Mouse (Mus musculus): ENCODE measurements around the gene Hoxc9. TPM values are rescaled to one million over a fixed set of nuclear protein-coding genes. Genes with fewer than 3 reads are reported as not detected.

The Hoxc9 gene
- polyA plus RNA-seq, 1 experiment from 2014 or later = not detected

DNA sequence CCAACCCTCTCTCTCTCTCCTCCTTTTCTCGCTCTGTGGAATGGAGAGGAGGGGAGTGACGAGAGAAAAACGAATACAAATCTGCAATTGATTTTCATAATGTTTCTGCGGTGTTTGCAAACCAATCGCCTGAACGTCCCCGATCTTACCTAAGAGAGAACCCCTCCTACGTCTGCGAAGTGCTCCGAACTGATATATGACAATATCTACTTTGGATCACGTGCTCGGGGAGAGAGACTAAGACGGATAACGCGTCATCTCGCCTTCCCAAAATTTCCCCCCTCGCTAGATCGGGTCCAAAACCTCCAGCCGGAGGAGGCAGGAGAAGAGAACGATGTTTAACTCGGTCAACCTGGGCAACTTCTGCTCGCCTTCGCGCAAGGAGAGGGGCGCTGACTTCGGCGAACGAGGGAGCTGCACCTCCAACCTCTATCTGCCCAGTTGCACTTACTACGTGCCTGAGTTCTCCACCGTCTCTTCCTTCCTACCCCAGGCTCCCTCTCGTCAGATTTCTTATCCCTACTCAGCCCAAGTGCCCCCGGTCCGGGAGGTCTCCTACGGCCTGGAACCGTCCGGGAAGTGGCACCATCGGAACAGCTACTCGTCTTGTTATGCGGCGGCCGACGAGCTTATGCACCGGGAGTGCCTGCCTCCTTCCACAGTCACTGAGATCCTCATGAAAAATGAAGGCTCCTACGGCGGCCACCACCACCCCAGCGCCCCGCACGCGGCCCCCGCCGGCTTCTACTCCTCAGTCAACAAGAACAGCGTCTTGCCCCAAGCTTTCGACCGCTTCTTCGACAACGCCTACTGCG lies 21.8 kb upstream of the Hoxc9 start, which contains the start of gene Hoxc11:
TSS of gene Hoxc11 (plus strand) at position 236 of the 815 bp plus-strand sequence.
- H3K4me1 ChIP-seq (ENCODE audit: control insufficient read depth, insufficient read depth, low read length) = no peaks in the 10 kb centered on the region
- ATAC-seq (ENCODE audit: low FRiP score) (no peak), DNase-seq (ENCODE audit: low spot score, missing footprints) (peak; percentile 96)
- H3K9me3 ChIP-seq (ENCODE audit: control insufficient read depth, low read length) = no peaks in the 10 kb centered on the region
- WGBS = under 1% methylated on average over 56 of the region's 57 CpGs
- no peaks in the 10 kb centered on the region for H3K36me3 ChIP-seq (ENCODE audit: control insufficient read depth, insufficient read depth, low read length)
- no peak within 1 kb of the TSS for H3K4me3 ChIP-seq (ENCODE audit: low read depth, low read length)
- H3K9ac ChIP-seq (ENCODE audit: low read length) = no peak within 1 kb of the TSS
- H3K27me3 ChIP-seq (ENCODE audit: control insufficient read depth, insufficient read depth, low read length) = peaks cover 98% of the 10 kb centered on the region
- no peak within 1 kb of the TSS for H3K27ac ChIP-seq (ENCODE audit: low read depth, low read length)
- no peak within 1 kb of the TSS for H3K4me2 ChIP-seq

DNA sequence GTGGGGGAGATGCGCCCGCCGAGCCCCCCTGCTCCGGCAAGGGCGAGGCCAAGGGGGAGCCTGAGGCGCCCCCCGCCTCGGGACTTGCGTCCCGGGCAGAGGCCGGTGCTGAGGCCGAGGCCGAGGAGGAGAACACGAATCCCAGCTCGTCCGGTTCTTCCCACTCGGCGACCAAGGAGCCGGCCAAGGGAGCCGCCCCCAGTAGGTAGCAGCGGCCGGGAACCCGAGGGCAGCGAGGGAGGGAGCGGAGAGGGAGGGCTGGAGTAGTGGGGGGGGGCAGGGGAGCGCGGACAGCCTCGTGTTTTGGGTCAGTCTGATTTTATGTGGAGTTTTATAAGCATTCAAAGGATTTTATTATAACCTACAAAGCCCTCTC lies 21.2 kb upstream of the Hoxc9 start:
- no peaks in the 10 kb centered on the region for H3K4me1 ChIP-seq (ENCODE audit: control insufficient read depth, insufficient read depth, low read length)
- under 1% methylated on average over 28 of the region's 28 CpGs for WGBS
- H3K4me2 ChIP-seq = no peak overlapping the region
- peaks cover 98% of the 10 kb centered on the region for H3K27me3 ChIP-seq (ENCODE audit: control insufficient read depth, insufficient read depth, low read length)
- H3K9ac ChIP-seq (ENCODE audit: low read length) = no peak overlapping the region
- ATAC-seq (ENCODE audit: low FRiP score) = no peak
- no peak for DNase-seq (ENCODE audit: low spot score, missing footprints)
- no peak overlapping the region for H3K4me3 ChIP-seq (ENCODE audit: low read depth, low read length)
- no peaks in the 10 kb centered on the region for H3K36me3 ChIP-seq (ENCODE audit: control insufficient read depth, insufficient read depth, low read length)
- H3K9me3 ChIP-seq (ENCODE audit: control insufficient read depth, low read length) = no peaks in the 10 kb centered on the region
- H3K27ac ChIP-seq (ENCODE audit: low read depth, low read length) = no peak overlapping the region

DNA sequence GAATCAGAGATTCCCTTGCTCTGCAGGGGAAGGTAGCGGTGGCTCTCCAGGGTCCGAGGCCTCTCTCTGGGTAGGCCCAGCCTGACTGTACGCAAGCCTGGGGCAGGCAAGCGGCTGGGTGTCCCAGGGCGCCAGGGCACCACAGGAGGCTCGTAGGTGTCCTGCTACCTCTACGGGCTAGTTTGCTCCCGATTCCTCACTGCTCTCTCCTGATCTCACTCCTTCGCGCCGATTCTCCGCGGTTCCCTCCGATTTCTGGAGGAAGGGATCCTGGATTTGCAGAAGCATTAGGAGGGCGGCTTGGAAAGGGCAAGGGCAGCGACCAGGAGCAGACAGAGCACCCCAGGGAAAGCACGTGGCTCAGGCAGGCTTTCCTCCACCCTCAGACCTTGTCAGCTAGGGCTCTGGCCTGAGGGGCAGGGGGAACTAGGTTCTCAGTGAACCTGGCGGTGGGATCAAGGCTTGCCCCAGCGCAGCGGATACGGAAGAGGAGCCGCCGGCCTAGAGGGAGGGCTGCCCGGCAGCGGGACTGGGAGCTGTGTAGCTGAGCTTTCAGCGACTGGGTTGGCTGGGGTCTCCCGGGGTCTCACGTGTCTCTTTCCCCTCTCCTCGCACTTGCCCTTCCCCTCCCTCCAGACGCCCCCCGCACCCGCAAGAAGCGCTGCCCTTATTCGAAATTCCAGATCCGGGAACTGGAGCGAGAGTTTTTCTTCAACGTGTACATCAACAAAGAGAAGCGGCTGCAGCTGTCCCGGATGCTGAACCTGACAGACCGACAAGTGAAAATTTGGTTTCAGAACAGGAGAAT lies 20.2 kb upstream of the Hoxc9 start:
- Histone ChIP-seq H3K9me3 (ENCODE audit: control insufficient read depth, low read length) (no peaks in the 10 kb centered on the region), H3K9ac (ENCODE audit: low read length) (no peak overlapping the region), H3K27ac (ENCODE audit: low read depth, low read length) (no peak overlapping the region), H3K4me1 (ENCODE audit: control insufficient read depth, insufficient read depth, low read length) (no peaks in the 10 kb centered on the region), H3K4me2 (no peak overlapping the region), H3K36me3 (ENCODE audit: control insufficient read depth, insufficient read depth, low read length) (no peaks in the 10 kb centered on the region), H3K4me3 (ENCODE audit: low read depth, low read length) (no peak overlapping the region), H3K27me3 (ENCODE audit: control insufficient read depth, insufficient read depth, low read length) (peaks cover 98% of the 10 kb centered on the region)
- DNase-seq (ENCODE audit: low spot score, missing footprints) = peak; percentile 98
- 0 out of 2 replicates have a peak, but pooled peaks have one; percentile 40 for ATAC-seq (ENCODE audit: low FRiP score)
- under 1% methylated on average over 39 of the region's 40 CpGs for WGBS

DNA sequence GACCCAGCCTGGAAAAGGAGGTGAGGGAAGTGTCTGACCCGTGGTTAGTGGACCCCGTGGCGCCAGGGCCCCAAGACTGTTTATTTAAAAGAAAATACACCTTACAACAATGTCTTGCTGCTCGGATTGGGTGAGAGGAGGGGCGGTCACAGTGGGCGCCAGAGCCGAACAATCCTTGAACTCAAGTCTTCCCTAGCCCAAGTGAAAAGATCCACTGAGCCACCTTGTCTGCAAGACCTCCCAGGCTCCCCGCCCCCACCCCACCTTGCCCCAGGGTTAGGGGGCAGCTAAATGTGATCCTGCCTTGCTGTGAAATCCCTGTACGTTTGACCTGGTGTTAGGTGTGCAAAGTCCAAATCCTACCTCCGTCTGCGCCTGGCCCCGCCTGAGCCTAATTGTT lies 19.3 kb upstream of the Hoxc9 start:
- no peaks in the 10 kb centered on the region for H3K9me3 ChIP-seq (ENCODE audit: control insufficient read depth, low read length)
- no peak overlapping the region for H3K9ac ChIP-seq (ENCODE audit: low read length)
- no peak overlapping the region for H3K4me2 ChIP-seq
- H3K4me1 ChIP-seq (ENCODE audit: control insufficient read depth, insufficient read depth, low read length) = no peaks in the 10 kb centered on the region
- ATAC-seq (ENCODE audit: low FRiP score) = no peak
- peaks cover 98% of the 10 kb centered on the region for H3K27me3 ChIP-seq (ENCODE audit: control insufficient read depth, insufficient read depth, low read length)
- no peaks in the 10 kb centered on the region for H3K36me3 ChIP-seq (ENCODE audit: control insufficient read depth, insufficient read depth, low read length)
- WGBS = 1% methylated on average over 12 of the region's 12 CpGs
- no peak for DNase-seq (ENCODE audit: low spot score, missing footprints)
- H3K27ac ChIP-seq (ENCODE audit: low read depth, low read length) = no peak overlapping the region
- no peak overlapping the region for H3K4me3 ChIP-seq (ENCODE audit: low read depth, low read length)

DNA sequence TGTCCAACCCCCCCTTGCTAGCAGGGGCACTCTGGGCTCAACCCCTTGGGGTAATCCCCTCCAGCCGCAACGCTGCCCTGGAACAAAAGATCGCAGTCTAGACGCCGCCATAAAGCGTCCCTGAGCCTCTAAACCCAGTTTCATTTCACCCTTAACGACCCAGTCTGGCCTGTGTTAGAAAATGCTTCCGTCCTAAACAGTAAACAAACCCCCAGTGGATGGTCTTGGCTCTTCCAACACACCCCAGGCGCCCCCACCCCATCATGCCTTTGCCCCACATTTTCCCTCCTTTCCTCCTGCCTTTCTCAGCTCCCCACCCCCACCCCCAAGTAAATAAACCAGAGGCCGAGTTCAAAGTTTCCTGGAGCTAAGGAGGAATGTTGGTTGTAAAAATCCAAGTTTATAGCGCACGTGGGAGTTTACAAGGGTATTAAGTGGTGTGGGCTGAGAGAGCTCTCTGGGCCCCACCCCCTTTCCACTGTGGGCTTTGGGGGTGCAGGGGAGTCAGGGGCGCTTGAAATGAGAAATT lies 16.5 kb upstream of the Hoxc9 start:
- under 1% methylated on average over 13 of the region's 13 CpGs for WGBS
- no peak for DNase-seq (ENCODE audit: low spot score, missing footprints)
- Histone ChIP-seq H3K27ac (ENCODE audit: low read depth, low read length) (no peak overlapping the region), H3K4me3 (ENCODE audit: low read depth, low read length) (no peak overlapping the region), H3K4me2 (no peak overlapping the region), H3K9ac (ENCODE audit: low read length) (no peak overlapping the region), H3K4me1 (ENCODE audit: control insufficient read depth, insufficient read depth, low read length) (no peaks in the 10 kb centered on the region), H3K27me3 (ENCODE audit: control insufficient read depth, insufficient read depth, low read length) (peaks cover 97% of the 10 kb centered on the region), H3K9me3 (ENCODE audit: control insufficient read depth, low read length) (no peaks in the 10 kb centered on the region), H3K36me3 (ENCODE audit: control insufficient read depth, insufficient read depth, low read length) (no peaks in the 10 kb centered on the region)
- ATAC-seq (ENCODE audit: low FRiP score) = no peak

DNA sequence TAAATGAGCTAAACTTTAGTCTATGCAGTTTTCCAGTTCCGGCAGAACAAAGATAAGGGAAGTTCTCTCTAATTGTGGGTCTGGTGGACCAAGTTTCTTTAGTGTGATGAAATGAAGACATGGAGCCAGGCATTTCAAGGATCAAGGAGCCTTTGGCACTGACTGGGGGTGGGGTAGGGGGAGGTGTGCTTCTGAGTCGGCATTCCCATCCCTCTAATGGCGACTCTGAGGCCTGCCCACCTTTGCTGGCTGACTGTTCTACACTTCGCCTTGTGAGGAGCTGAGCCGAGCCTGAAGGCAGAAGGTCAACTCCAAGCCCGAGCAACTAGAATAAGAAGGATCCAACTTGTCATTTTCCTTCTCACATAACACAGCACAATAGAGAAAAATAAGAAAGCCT lies 14.5 kb upstream of the Hoxc9 start:
- Histone ChIP-seq H3K9me3 (ENCODE audit: control insufficient read depth, low read length) (no peaks in the 10 kb centered on the region), H3K4me3 (ENCODE audit: low read depth, low read length) (no peak overlapping the region), H3K9ac (ENCODE audit: low read length) (no peak overlapping the region), H3K36me3 (ENCODE audit: control insufficient read depth, insufficient read depth, low read length) (no peaks in the 10 kb centered on the region), H3K27me3 (ENCODE audit: control insufficient read depth, insufficient read depth, low read length) (peaks cover 97% of the 10 kb centered on the region), H3K27ac (ENCODE audit: low read depth, low read length) (no peak overlapping the region), H3K4me1 (ENCODE audit: control insufficient read depth, insufficient read depth, low read length) (no peaks in the 10 kb centered on the region; the same call in 1 of the 2 replicates), H3K4me2 (no peak overlapping the region)
- ATAC-seq (ENCODE audit: low FRiP score) (no peak), DNase-seq (ENCODE audit: low spot score, missing footprints) (no peak)
- WGBS = 3% methylated on average over 6 of the region's 6 CpGs

DNA sequence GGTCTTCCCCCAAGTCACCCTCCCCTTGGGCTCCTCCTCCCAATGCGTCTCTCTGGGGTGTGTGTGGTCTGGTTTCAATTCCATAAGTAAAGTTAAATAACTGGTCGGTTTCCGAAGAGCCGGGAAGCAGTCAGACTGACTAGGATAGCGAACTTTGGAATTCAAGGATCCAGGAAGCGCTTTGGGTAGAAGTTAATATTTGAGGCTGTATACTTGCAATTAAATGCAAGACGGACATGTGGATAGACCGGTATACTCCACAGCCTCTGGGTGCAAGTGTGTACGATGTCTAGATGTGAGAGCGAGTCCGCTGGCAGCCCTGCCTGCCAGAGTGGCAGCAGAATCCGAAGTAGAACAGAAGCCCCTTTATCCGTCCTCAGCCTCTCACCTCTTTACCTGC lies 13.7 kb upstream of the Hoxc9 start:
- DNase-seq (ENCODE audit: low spot score, missing footprints) (peak; percentile 95), ATAC-seq (ENCODE audit: low FRiP score) (no peak)
- Histone ChIP-seq H3K9ac (ENCODE audit: low read length) (no peak overlapping the region), H3K9me3 (ENCODE audit: control insufficient read depth, low read length) (no peaks in the 10 kb centered on the region), H3K4me2 (no peak overlapping the region), H3K27me3 (ENCODE audit: control insufficient read depth, insufficient read depth, low read length) (peaks cover 97% of the 10 kb centered on the region), H3K27ac (ENCODE audit: low read depth, low read length) (no peak overlapping the region), H3K4me3 (ENCODE audit: low read depth, low read length) (no peak overlapping the region), H3K4me1 (ENCODE audit: control insufficient read depth, insufficient read depth, low read length) (no peaks in the 10 kb centered on the region; the same call in 1 of the 2 replicates), H3K36me3 (ENCODE audit: control insufficient read depth, insufficient read depth, low read length) (no peaks in the 10 kb centered on the region)
- 4% methylated on average over 13 of the region's 13 CpGs for WGBS

DNA sequence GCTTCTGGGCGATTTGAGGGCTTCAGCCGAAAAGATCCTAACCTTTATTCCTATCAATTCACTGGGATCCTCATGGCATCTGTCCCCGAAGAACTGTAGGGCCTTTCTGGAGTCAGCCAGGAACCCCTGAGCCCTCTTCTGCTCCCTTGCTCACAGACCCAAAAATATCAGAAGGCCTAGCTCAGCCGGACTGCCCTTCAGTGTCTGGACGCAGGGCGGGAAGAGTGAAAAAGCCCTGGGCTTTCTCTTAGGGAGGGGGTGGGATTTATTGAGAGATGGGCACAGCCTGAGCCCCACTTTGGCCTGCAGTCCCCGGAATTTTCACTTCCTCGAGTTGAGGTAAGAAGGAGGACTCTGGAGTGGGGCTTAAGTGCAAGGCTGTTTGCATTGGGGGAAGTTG lies 13.0 kb upstream of the Hoxc9 start:
- no peaks in the 10 kb centered on the region; the same call in 1 of the 2 replicates for H3K4me1 ChIP-seq (ENCODE audit: control insufficient read depth, insufficient read depth, low read length)
- no peak overlapping the region for H3K27ac ChIP-seq (ENCODE audit: low read depth, low read length)
- H3K9ac ChIP-seq (ENCODE audit: low read length) = no peak overlapping the region
- H3K9me3 ChIP-seq (ENCODE audit: control insufficient read depth, low read length) = no peaks in the 10 kb centered on the region
- H3K27me3 ChIP-seq (ENCODE audit: control insufficient read depth, insufficient read depth, low read length) = peaks cover 96% of the 10 kb centered on the region
- no peak for ATAC-seq (ENCODE audit: low FRiP score)
- H3K4me3 ChIP-seq (ENCODE audit: low read depth, low read length) = no peak overlapping the region
- H3K4me2 ChIP-seq = no peak overlapping the region
- no peak for DNase-seq (ENCODE audit: low spot score, missing footprints)
- 2% methylated on average over 8 of the region's 8 CpGs for WGBS
- no peaks in the 10 kb centered on the region for H3K36me3 ChIP-seq (ENCODE audit: control insufficient read depth, insufficient read depth, low read length)

Measured in midbrain, embryonic 11.5 days (tissue).